Mouse (Mus musculus) thymus, postnatal 10 days (tissue): Measurements from ENCODE around the gene Znrd1.

Experiments
- DNase-seq, 2 experiments: peaks; one replicate each; pipeline ENCODE4 v3.0.0; 2021; ENCODE audit warnings: low spot score in 2 of 2

Gene Znrd1

DNA sequence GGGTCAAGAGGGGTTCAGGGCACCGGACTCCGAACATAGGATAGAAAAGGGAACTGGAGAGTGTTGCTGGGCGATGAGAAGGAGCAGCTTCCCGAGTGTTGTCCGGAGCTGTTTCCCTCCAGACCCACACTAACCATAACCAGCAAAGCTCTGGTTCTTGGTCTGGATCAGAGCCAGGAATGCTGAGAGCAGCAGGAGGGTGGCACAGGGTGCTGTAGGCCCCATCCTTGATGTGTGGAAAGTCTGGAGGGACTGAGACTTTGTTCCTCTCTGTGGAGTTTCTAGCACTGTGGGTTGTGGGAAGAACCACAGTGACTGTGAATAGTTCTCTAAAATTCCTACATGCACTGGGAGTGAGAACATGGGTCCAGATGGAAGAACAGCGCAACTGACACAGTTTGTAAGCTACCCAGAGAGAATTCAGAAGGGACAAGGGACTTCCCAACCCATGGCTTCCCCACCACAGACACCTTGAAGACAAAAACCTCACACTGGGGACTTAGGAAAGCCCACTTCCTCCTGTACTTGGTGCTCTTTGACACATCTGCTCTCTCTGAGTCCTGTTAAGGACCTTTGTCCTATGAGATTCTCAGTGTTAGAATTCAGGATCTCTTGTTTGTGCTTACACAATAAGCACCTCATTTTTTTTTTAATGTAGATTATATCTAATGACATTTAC is 13.0 kb upstream of the Znrd1 start:
- no peak for DNase-seq

DNA sequence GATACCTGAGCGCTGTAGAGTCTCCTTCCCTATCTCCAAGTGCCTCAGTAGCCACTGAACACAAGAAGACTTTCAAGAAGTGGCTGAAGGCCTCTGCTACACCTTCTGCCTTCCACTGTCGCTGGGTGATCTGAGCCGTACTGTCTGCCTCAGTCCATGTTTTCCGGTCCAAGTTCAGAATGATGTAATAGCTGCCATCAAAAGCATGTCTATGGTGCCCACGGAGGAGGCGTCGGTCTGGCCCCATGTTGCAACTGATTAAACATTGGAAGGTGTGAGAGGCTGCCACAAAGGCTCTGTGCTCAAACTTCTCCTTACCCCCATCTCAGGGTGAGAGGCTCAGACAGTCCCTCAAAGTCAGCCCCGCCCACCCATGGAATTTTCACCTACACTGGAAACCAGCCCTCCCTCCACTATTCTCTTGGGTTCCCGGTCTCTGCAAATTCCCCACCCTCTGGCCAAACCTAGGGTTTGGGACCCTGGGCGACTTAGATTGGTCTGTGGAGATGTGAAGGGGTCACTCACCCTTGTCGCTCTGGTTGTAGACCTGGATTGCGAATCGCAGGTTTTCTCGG is 12.0 kb upstream of the Znrd1 start:
- no peak for DNase-seq

DNA sequence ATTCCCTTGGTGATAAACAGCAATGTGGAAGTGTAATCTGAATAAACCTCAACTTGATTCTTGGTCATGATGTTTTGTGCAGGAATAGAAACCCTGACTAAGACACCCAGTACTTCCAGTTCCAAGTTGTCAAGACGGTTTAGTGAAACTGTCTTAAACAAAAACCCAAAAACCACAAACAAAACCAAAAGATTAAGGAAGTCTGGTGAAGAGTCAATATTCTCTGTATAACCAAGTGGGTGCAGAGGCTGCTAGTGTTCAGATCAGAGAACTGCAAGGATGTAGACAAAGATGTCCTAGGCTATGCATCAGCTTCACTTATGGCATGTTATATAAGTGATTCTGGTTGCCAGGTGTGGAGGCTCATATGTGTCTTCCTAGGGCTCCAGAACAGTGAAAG is 8.5 kb upstream of the Znrd1 start:
- no peak for DNase-seq

DNA sequence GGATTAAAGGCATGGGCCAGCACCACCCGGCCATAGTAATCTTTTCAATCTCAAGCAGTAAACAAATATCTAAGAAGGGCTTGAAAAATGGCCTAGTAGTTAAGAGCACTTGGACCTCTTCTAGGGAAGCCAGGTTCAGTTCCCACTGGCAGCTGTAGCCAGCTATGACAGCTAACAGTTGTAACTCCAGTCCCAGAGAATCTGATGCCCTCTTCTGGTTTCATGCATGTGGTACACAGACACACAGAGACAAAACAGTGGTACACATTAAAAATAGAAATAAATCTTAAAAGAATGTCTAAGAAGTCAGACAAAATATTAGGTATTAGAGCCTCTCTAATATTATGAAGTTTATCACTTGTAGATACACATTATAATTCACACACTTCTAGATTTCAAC is 2.8 kb upstream of the Znrd1 start:
- DNase-seq, result no peak

DNA sequence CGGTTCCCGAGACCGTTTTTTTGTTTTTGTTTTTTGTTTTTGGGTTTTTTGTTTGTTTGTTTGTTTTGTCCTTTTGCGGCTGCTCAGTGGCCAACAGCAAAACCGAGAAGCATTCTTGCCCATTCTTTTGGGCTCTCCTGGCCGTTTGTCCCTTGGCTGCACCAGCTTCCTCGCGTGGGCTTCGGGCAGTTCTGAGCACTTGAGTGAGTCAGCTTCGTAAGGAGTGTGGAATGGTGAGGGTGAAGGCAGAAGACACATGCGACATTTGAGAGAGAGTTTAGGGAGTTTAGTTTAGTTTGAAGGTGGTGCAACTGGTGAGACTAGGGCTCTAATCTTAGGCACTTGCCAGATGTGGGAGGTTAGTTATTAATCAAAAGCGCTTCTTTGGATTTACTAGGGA is 525 bp upstream of the Znrd1 start:
- no peak for DNase-seq

DNA sequence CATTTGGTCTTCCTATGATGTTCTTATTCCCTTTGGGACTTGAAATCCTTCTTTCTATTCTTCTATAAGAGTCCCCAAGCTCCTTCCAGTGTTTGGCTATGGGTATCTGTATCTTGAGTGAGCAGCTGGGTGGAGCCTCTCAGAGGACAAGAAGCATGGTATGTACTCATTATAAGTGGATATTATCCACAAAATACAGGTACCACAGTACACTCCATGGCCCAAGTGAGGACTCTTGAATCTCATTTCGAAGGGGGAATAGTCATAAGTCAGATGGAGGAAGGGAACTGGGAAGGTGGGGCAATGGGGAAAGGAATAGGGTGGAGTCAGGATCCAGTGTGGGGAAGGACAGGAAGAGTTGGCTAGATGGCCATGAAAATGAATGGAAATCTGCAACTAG is 5.3 kb downstream of the Znrd1 start:
- DNase-seq, result no peak

DNA sequence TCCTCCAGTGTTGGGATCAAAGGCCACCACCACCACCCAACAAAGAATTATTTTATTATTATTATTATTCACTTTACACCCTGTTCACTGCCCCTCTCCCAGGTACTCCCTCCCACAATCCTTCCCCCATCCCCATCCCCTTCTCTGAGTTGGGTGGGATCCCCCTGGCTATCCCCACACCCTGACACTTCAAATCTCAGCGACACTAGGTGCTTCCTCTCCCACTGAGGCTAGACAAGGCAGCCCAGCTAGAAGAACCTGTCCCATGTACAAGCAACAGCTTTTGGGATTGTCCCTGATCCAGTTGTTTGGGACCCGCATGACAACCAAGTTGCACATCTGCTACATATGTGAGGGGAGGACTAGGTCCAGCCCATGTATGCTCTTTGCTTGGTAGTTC is 5.7 kb downstream of the Znrd1 start:
- DNase-seq, result no peak

DNA sequence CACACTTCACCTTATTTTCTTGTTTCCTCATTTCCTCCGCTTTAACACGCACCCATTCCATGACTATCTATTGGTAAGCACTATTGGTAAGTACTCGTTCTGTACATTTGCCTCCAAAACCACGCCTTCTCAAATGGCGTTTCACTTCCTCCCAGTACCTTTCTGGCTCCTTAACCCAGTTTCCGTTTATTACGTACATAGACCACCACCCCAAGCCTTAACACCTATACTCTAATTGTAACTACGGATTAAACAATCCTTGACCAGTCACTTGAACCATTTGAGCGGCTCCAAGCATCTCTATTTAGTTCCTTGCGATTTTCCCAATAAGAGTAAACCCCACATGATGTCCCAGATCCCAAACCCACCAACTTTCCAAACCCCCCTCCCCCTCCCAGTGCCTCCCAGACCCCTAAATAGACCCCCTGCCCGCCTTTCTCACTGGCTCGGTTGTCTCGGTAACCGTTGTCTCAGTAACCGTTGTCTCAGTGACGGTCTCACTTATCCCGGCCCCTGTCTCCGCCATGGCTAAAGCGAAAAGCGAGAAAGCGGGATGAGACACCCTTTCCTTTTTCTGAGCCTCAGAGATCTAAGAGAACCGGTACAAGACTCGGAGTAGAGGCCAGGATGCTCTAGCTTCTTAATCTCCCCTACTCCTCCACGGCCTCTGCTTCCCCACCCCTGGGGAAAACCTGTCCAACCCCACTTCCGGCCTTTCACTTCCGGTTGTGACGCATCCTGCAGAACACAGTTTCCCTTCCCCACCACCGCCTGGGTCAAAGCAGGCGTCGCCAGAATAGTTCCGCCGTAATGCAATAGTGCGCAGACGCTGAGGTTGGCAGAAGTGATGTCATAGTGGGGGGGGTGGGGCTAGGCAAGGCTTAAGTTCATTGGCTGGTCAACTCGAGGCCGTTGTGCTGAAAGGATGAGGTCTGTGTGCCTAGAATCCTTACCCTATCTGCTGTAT is 7.1 kb downstream of the Znrd1 start, which contains the start of gene Ppp1r11:
Ppp1r11 (minus strand) TSS at position 761 of the 967 bp plus-strand sequence.
- DNase-seq, result peak; percentile 92 to 94

DNA sequence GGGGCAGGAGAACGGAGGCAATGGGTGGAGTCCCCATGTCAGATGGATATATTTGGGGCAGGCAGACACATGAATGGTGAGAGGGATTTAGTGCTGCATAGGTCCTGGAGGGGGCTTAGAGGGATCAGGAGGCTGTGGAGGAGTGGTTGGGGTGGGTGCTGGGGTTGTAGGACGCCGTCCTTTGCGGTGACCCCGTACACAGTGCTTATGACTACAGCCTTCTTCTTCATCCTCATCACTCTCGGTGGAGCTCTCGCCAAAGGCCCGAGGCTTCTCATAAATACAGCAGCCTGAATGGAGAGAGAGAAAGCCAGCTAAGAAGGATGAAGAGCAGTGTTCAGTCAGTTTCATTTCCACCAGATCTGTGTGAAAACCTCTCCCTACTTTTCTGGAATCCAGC is 9.1 kb downstream of the Znrd1 start:
- DNase-seq, result no peak

DNA sequence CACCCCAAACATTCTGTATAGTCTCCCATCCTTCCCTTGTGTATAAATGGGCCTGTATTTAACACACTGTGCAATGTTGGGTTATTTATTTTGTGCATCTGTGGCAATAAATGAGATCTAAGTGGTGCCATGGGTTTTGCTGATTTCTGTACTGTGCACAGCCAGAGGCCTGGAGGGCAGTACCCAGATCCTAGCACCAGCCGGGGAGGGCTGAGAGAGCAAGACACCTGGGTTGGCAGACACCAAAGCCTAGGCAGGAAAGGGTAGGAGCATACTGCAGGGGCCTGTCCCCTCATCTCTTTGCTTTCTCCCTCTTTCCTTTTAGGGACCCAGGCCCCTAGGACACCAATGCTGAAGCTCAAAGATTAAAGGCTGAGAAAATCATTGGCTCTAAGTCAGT is 10.1 kb downstream of the Znrd1 start:
- no peak for DNase-seq

DNA sequence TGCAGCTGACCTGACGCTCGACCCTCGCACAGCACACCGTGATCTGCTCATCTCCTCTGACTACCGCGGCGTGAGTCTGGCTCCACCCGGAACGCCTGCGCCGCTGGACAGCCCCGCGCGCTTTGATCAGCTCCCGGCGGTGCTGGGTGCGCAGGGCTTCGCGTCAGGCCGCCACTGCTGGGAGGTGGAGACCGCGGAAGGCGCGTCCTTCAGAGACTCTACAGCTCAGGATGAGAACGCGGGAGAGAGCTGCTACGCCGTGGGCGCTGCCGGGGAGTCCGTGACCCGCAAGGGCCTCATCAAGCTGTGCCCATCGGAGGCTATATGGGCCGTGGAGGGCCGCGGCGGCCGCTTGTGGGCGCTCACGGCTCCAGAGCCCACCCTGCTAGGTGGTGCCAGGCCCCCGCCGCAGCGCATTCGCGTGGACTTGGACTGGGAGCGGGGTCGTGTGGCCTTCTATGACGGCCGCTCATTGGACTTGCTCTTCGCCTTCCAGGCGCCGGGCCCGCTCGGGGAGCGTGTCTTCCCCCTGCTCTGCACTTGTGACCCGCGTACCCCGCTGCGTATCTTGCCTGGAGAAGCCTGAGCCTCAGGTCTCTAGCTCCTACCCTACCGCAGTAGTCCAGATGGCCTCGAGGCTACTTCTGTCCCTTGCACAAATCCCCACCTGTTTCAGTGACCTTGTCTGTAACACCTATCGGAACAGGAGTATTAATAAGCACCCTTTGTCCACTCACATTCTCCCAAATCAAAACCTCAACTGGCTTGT is 11.1 kb downstream of the Znrd1 start:
- DNase-seq, result peak in 1 of 2 experiments; percentile 23

DNA sequence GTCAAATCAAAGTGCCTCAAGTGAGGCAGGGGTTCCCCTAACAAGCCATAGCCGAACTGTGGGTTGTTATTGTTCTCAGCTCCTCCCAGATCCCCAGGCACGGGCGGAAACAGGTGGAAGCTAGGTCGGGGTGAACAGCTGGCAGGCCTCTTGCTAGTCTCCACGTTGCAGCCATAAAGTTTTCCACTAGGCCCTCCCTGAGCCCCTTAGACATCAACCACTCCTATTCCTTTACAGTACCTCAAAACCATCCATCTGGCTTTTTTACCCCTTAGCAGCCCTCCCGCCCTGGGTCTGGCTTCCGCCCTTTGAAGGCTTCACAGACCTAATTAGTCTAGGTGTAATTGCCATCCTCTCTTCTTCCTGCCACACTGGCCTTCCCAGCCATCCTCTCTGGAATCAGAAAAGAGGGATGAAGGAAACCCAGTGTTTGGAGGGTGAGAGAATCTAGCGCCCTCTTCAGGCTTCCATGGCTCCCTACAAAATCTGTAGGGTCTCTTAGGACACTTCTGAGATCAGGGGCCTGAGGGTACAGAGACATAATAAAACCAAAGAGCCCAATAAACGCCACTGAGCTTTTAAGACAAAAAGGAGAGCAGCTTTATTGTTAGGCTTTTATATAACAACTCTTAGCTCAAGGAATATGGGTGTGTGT is 14.1 kb downstream of the Znrd1 start:
- peak; percentile 61 to 68 for DNase-seq

DNA sequence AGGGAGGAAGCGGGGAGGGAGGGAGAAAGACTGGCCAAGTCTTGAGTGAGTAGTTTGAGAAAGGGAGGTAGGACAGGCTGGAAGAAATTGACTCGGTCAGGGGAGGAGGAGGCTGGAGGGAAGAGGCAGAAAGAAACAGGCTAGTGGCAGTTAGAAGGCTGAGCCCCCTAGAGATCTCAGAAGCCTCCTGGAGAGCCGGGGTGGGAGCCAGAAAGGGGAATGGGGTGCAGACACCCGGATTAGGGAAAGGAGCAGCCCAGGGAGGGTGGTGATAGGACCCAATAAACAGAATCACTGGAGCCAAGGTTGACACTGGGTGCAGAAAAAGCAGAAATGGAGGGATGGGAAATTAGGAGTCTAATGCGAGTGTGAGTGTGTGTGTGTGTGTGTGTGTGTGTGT is 14.7 kb downstream of the Znrd1 start:
- no peak for DNase-seq

DNA sequence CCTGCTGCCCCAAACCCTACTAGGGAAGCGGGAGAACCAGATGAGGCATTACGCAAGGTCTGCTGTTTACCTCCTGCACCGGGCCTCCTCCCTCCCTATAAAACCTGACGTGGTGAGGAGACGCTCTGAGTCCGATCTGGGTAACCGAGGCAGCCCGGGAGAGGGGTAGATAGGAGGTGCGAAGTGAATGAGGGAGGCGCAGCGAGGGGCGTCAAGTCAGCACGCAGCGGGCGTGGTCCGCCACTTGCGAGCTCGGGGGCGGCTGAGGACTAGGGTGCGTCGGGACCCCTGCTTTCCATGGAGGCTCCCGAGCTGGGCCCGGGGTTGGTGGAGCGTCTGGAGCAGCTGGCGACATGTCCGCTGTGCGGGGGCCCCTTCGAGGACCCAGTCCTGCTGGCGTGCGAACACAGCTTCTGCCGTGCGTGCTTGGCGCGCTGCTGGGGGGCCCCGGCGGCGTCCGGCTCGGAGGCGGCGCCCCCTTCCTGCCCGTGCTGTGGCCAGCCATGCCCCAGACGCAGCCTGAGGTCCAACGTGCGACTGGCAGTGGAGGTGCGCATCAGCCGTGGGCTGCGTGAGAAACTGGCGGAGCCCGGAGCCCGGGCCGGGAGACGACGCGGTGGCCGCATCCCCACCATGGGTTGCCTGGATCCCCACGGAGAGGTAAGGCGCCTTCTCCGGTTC is 15.4 kb downstream of the Znrd1 start, which contains the start of gene Rnf39:
Rnf39 (plus strand) TSS at position 128 of the 681 bp plus-strand sequence.
- DNase-seq, result peak in 1 of 2 experiments; percentile 24

DNA sequence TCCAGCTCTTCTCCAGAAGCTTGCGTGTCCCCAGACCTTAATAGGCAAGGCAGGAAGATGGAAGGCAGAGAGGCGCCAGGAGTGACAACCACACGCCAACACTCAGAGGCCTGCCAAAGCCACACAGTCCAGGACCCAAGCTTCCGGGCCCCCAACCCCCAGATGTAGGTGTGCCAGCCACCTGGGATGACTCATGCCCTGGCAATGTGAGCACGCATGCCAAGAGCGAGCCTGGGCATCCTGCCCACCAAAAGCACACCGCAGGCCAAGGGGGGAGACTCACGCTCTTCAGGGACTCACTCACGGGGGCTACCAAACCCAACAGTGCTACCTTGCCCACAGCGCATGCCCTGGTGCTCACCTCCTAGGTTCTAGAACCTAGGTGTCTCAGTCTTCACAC is 16.0 kb downstream of the Znrd1 start:
- DNase-seq, result peak in 1 of 2 experiments; percentile 25

DNA sequence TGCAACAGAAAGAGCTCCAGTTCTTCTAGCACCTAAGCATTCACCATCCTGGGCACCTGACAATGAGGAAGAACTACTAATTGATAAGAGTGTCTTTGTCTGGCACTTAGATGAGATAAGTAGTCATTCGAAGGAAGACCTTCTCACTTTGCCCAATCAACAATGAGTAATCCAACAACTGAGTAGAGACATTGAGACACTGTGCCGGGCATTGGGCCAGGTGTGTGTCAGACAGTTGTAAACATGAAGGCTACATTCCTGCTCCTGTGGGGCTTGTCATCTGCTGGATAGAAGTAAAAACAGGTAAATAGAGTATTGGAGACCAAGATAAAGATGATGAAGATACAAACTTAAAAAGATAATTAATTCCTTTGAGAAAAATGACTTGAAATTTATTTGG is 20.3 kb downstream of the Znrd1 start:
- no peak for DNase-seq

DNA sequence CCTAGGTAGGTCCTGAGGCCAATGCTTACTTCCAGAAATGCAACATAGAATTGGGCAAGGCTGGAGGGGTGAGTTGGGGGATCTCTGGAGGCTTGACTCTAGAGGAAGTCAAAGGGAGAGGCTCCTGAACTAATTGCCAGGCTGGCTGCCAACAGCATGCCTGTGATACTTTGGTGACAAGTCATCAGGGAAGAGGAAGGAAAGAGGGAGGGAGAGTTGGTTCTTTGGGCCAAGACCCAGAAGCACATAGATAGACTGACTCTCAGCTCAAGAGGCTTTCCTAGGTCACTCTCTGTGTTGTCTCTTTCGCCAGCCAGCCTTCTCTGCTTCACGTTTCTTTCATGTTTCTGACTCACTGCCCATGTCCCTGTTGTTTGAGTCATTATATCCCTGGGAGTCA is 26.6 kb downstream of the Znrd1 start:
- DNase-seq, result no peak

DNA sequence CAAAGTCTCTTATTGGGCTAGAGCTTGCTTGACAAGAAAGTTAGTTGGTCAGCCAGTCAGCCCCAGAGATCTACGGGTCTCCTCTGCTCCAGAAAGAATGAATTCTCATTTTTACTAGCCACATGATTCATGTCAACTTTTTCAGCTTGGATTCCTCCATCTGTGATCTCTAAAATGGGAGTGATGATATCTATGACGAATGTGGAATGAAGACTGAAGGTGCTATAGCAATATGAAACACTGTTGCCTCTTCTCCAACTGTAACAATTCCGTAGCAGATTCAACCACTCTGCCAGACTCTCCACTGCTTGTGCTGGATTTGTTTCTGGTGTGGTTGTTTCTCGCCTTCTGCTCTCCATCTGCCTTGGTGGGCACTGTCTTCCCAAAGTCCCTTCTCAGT is 27.2 kb downstream of the Znrd1 start:
- no peak for DNase-seq

DNA sequence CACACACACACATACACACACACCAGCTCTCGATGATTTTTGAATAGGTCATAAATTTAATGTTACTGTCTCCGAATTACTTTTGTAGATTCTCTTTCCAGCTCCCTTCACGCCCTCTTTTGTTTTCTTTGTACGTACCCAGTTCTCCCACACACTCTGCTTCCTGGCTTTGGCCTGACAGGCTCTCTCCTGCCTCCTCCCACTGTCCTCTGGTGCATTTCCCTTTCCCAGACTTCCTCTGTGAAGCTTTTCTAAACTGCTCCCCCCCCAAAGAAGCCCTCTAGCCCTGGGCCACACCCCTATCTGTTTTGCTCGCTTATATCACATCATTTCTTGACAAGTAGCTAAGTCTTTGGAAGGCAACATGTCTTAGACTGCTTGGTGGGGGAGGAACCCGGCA is 28.1 kb downstream of the Znrd1 start:
- no peak for DNase-seq

DNA sequence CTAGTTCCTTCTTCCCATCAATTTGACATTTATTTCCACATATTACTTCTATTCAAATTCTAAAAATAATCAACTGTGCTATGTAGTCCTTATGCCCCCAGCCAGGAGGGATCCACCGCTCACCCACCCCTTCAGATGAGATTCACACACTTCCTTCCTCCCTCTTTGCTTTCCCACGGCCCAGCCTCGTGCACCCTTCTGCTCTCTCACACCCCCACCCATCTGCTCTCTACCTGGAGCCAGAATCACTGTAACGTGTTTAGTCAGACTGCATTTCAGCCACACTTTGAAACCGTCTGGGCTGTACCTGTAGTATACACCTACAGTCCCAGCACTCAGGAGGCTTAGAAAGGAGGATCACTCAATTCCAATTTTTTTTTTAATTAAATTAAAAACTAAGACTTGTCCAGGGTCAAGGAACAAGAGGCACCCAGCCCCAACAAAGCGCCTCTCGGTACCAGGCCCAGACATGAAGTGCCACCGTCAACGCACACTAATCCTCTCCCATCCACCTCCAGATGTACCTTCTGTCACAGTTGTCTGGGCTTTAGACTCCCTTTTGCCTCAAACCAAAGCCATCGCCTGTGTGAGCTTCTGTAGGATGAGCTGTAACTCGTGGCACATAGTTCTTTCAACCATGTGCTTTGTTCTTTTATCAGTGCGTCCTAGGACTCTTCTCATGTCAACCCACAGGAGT is 29.0 kb downstream of the Znrd1 start:
- DNase-seq, result no peak
